Mouse (Mus musculus): Measurements from ENCODE around the gene Frmd7. TPM values are rescaled to one million over a fixed set of nuclear protein-coding genes. Genes with fewer than 3 reads are reported as not detected.

Gene Frmd7
- total RNA-seq, 2 experiments from 2014 or later = not detected

GRCm38 (mm10) chrX:50874246-50875002, 68.1 kb downstream of the Frmd7 start:
- ATAC-seq (replicated peaks; ENCODE audit: low FRiP score, low TSS enrichment, poor library complexity, severe bottlenecking) = no peak

DNA sequence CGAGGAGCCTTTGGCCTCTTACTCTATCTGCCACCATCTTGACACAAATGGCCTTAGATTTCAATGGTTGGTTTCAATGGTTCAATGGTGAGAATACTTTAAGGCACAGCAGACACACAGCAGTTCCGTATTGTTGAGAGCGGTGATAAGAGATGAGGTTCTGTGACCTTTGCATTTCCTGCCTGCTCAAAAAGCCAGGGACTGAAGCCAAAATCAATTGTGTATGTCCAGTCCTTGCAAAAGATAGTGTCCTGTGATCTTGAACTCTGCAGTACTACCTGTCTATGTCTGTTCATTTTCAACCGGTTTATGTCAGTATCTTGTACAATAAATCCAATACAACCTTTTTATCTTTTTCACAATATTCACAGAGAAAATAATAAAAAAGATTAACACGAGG, 77.8 kb downstream of the Frmd7 start:
- no peak for ATAC-seq (replicated peaks; ENCODE audit: low FRiP score, low TSS enrichment, poor library complexity, severe bottlenecking)

- ATAC-seq (replicated peaks; ENCODE audit: low FRiP score, low TSS enrichment, poor library complexity, severe bottlenecking) = no peak
These were observed 78.7 kb downstream of the Frmd7 start for GRCm38 (mm10) chrX:50863771-50864170.

- no peak for ATAC-seq (replicated peaks; ENCODE audit: low FRiP score, low TSS enrichment, poor library complexity, severe bottlenecking)
These were observed 91.9 kb downstream of the Frmd7 start for GRCm38 (mm10) chrX:50850428-50851184.

Other genes starting within 250 kb of the Frmd7 start
- gene Stk26, start 101.7 kb downstream of the Frmd7 start, total RNA-seq (2014; fragmentation: Nextera tagmentation) = 35.9 and 39.5 TPM in 2 replicates
- gene Stk26, start 101.7 kb downstream of the Frmd7 start, total RNA-seq (2017) = 64.6 and 86.2 TPM in 2 replicates
- gene Rap2c, start 75.3 kb upstream of the Frmd7 start, total RNA-seq (2014; fragmentation: Nextera tagmentation) = 16.3 and 23.6 TPM in 2 replicates
- 17.2 and 21.6 TPM in 2 replicates for gene Rap2c, start 75.3 kb upstream of the Frmd7 start, total RNA-seq (2017)